Mouse (Mus musculus): ENCODE data around the gene Nmt1. TPM values are rescaled to one million over a fixed set of nuclear protein-coding genes. Genes with fewer than 3 reads are reported as not detected.

Nmt1 gene
- polyA plus RNA-seq, 1 experiment from 2014 or later = 26.8 TPM

DNA sequence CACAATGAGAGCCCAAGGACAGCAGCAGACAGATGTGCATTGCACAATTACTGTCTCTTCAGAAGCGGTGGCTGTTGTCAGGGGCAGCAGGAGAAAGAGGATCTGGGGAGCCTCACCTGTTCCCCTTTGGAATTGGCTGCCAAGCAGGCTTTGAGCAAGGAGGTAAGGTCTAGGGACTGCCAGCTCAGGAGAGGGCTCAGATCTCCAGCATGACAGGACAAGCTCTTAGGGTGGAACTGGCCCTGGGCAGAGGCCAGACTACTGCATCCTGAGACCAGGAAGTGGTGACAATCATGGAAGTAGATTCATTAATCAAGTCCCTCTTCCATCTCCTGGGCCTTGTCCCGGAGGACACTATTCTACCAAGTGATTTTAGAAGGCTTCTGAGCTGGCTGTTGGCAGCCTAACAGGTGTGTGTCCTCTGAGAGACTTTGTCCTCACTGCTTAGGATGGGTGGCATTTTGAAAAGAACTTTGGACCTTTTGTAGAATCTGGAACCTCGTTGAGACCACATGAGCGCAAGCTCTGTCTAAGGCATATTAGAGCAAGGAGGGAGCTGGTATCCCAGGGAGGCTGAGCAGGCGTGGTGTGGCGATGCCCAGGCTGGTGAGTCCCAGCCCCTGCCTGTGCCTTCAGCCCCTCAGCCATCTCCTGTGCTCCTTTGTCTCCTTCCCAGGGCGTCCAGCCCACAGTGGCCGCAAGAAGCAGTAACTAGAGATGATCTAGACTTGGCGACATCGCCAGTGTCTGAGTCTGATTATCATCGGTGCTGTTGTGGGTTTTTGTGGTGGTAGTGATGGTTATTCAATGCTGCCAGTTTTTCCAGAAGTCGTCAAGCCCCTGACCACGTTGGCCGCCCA is 38.4 kb downstream of the Nmt1 start:
- Histone ChIP-seq H3K9me3 (replicated peaks; ENCODE audit: control insufficient read depth, low read length, poor library complexity, severe bottlenecking) (no peaks in the 10 kb centered on the region), H3K27ac (ENCODE audit: low read length) (no peak overlapping the region), H3K9ac (ENCODE audit: low read depth, low read length) (no peak overlapping the region), H3K4me3 (ENCODE audit: low read depth, low read length) (no peak overlapping the region), H3K36me3 (ENCODE audit: control insufficient read depth, insufficient read depth, low read length) (peaks cover 38% of the 10 kb centered on the region), H3K4me1 (ENCODE audit: control insufficient read depth, insufficient read depth, low read length) (no peaks in the 10 kb centered on the region), H3K27me3 (ENCODE audit: control insufficient read depth, insufficient read depth, low read depth, low read length) (no peaks in the 10 kb centered on the region), H3K4me2 (ENCODE audit: low read length) (no peak overlapping the region)
- ATAC-seq = no peak
- WGBS = 95% methylated on average over 14 of the region's 14 CpGs

DNA sequence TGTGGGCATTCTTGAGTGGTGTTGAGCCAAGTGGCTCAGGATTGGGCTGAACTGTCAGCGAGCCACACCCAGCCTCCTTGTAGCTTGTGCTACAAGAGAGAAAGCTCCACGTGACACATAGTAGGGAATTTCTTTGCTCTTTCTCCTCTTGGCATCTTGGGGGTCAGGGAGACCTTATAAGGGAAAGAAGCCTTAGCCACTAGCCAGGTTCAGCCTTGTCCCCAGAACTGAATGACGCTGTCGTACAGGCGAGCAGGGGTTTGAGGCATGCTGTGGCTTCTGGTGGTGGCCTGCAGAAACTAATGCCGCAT is 39.0 kb downstream of the Nmt1 start:
- H3K4me3 ChIP-seq (ENCODE audit: low read depth, low read length) = no peak overlapping the region
- no peak overlapping the region for H3K27ac ChIP-seq (ENCODE audit: low read length)
- H3K4me1 ChIP-seq (ENCODE audit: control insufficient read depth, insufficient read depth, low read length) = no peaks in the 10 kb centered on the region
- no peaks in the 10 kb centered on the region for H3K27me3 ChIP-seq (ENCODE audit: control insufficient read depth, insufficient read depth, low read depth, low read length)
- no peak overlapping the region for H3K4me2 ChIP-seq (ENCODE audit: low read length)
- WGBS = 93% methylated on average over 6 of the region's 6 CpGs
- no peaks in the 10 kb centered on the region for H3K9me3 ChIP-seq (replicated peaks; ENCODE audit: control insufficient read depth, low read length, poor library complexity, severe bottlenecking)
- no peak for ATAC-seq
- peaks cover 34% of the 10 kb centered on the region for H3K36me3 ChIP-seq (ENCODE audit: control insufficient read depth, insufficient read depth, low read length)
- no peak overlapping the region for H3K9ac ChIP-seq (ENCODE audit: low read depth, low read length)

DNA sequence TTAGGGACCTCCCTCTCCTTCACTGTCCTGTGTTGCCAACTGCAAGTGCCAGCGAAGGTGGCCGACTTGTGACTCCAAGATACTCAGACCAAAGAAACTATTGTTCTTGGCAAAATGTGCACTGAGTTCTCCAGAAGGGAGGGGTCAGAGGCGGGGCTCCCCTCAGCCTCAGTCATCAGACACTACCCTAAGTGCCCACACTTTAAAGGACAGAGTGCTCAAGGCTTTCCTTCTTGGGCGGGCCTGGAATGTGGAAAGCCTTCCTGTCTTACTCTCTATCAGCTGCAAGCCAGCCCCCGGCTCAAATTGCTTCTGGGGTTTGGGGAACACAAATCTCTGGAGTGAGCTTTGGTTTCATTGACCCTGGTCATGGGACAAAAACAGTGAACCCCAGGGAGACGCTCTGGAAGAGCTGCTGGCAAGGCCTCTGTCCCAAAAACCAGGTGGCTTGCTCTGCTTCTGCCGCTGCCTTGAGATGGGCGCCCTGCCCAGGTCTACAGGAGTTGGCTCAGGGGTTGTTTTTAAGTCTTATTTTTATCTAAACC is 39.5 kb downstream of the Nmt1 start:
- H3K4me1 ChIP-seq (ENCODE audit: control insufficient read depth, insufficient read depth, low read length) = no peaks in the 10 kb centered on the region
- no peaks in the 10 kb centered on the region for H3K27me3 ChIP-seq (ENCODE audit: control insufficient read depth, insufficient read depth, low read depth, low read length)
- ATAC-seq = no peak
- H3K4me2 ChIP-seq (ENCODE audit: low read length) = no peak overlapping the region
- no peaks in the 10 kb centered on the region for H3K9me3 ChIP-seq (replicated peaks; ENCODE audit: control insufficient read depth, low read length, poor library complexity, severe bottlenecking)
- H3K36me3 ChIP-seq (ENCODE audit: control insufficient read depth, insufficient read depth, low read length) = peaks cover 33% of the 10 kb centered on the region
- H3K9ac ChIP-seq (ENCODE audit: low read depth, low read length) = no peak overlapping the region
- H3K27ac ChIP-seq (ENCODE audit: low read length) = no peak overlapping the region
- H3K4me3 ChIP-seq (ENCODE audit: low read depth, low read length) = no peak overlapping the region
- WGBS = 84% methylated on average over 8 of the region's 8 CpGs

DNA sequence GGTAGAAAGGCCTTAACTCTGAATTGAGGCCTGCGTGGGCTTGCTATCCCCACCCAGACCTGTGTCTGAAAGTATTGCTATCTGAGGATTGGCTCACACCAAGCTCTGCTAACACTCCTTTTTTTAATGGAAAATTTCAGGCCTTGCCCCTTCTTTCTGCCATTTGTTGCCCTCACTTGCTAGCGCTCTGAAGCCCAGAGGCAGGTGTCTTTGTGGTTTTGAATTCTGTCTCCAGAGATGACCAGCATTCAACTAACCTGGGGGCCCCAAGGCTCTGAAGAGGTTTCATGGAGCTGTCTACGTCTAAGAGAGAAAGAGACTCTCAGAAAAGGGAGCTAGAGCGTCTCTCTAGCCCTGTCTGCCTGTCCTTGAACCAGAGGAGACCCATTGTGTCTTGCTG is 40.3 kb downstream of the Nmt1 start:
- 92% methylated on average over 4 of the region's 4 CpGs for WGBS
- Histone ChIP-seq H3K4me2 (ENCODE audit: low read length) (no peak overlapping the region), H3K27ac (ENCODE audit: low read length) (no peak overlapping the region), H3K4me3 (ENCODE audit: low read depth, low read length) (no peak overlapping the region), H3K4me1 (ENCODE audit: control insufficient read depth, insufficient read depth, low read length) (no peaks in the 10 kb centered on the region), H3K27me3 (ENCODE audit: control insufficient read depth, insufficient read depth, low read depth, low read length) (no peaks in the 10 kb centered on the region), H3K9ac (ENCODE audit: low read depth, low read length) (no peak overlapping the region), H3K36me3 (ENCODE audit: control insufficient read depth, insufficient read depth, low read length) (peaks cover 30% of the 10 kb centered on the region), H3K9me3 (replicated peaks; ENCODE audit: control insufficient read depth, low read length, poor library complexity, severe bottlenecking) (no peaks in the 10 kb centered on the region)
- ATAC-seq = no peak

DNA sequence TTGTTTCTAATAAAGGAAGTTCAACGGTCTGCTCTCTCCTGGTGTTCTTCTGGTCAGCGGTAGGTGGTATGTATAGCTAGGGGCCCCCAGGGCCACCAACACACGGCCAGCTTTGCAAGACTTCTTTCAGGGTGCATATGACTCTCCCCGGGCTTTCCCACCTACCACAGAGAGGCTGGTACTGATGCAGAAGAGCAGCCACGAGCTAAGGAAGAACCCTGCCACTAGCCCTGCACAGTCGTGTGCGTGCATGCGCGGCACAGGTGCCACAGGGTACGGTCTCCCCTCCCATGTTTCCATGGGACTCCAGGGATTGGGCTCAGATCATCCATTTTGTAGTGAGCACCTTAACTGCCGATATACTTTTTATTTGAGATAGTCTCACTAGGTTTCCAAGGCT is 40.9 kb downstream of the Nmt1 start:
- 95% methylated on average over 11 of the region's 11 CpGs for WGBS
- no peak overlapping the region for H3K9ac ChIP-seq (ENCODE audit: low read depth, low read length)
- ATAC-seq = no peak
- no peak overlapping the region for H3K4me2 ChIP-seq (ENCODE audit: low read length)
- H3K27ac ChIP-seq (ENCODE audit: low read length) = no peak overlapping the region
- no peak overlapping the region for H3K4me3 ChIP-seq (ENCODE audit: low read depth, low read length)
- no peaks in the 10 kb centered on the region for H3K4me1 ChIP-seq (ENCODE audit: control insufficient read depth, insufficient read depth, low read length)
- no peaks in the 10 kb centered on the region for H3K9me3 ChIP-seq (replicated peaks; ENCODE audit: control insufficient read depth, low read length, poor library complexity, severe bottlenecking)
- peaks cover 24% of the 10 kb centered on the region for H3K36me3 ChIP-seq (ENCODE audit: control insufficient read depth, insufficient read depth, low read length)
- H3K27me3 ChIP-seq (ENCODE audit: control insufficient read depth, insufficient read depth, low read depth, low read length) = no peaks in the 10 kb centered on the region

DNA sequence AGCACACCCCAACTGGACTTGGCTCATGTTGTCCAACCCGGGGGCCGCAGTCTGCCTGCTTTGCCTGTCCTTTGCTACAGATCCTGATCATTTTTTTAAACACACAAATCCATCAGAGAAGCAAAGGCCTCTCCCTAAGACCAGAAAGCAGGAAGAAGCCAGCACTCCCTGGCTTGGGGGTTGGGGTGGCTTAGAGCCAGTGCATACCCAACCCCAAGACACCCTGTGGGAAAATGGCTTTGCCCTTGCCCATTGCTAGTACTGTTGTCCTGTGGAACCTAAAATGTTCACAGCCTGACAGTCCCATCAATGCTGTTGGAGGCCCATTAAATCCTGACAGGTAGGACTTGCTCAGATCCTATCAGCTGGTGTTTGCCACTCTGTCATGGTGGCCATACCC is 41.7 kb downstream of the Nmt1 start:
- Histone ChIP-seq H3K9me3 (replicated peaks; ENCODE audit: control insufficient read depth, low read length, poor library complexity, severe bottlenecking) (no peaks in the 10 kb centered on the region), H3K4me3 (ENCODE audit: low read depth, low read length) (no peak overlapping the region), H3K36me3 (ENCODE audit: control insufficient read depth, insufficient read depth, low read length) (peaks cover 16% of the 10 kb centered on the region), H3K27me3 (ENCODE audit: control insufficient read depth, insufficient read depth, low read depth, low read length) (no peaks in the 10 kb centered on the region), H3K4me1 (ENCODE audit: control insufficient read depth, insufficient read depth, low read length) (no peaks in the 10 kb centered on the region), H3K9ac (ENCODE audit: low read depth, low read length) (no peak overlapping the region), H3K4me2 (ENCODE audit: low read length) (no peak overlapping the region), H3K27ac (ENCODE audit: low read length) (no peak overlapping the region)
- 98% methylated on average over 2 of the region's 2 CpGs for WGBS
- no peak for ATAC-seq

DNA sequence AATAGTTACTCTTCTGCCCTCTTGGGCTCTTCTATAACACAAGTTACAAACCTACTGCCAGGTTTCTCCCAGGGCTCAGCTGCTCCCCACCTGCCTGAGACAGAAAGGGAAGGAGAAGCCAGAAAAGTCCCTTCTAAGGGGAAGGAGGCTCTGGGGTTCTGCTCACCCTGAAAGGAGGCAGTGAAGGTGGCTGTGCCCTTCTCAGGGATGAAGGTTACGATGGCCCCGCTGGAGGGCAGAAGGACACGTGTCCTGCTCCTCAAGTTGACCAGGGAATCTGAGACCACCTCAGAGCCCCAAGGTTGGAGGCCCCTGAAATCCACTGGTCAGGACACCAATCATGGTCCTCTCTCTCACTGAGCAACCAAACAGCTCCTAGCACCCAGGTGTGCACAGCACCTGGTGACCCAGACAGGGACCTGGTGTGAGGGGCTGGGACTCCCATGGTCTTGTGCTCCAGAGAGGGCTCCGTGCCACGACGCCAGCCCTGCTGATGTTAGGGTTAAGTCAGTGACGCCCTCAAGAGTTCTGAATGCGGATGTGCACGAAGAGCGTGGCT is 42.4 kb downstream of the Nmt1 start:
- H3K9ac ChIP-seq (ENCODE audit: low read depth, low read length) = no peak overlapping the region
- WGBS = 94% methylated on average over 10 of the region's 10 CpGs
- H3K27me3 ChIP-seq (ENCODE audit: control insufficient read depth, insufficient read depth, low read depth, low read length) = no peaks in the 10 kb centered on the region
- no peaks in the 10 kb centered on the region for H3K9me3 ChIP-seq (replicated peaks; ENCODE audit: control insufficient read depth, low read length, poor library complexity, severe bottlenecking)
- peaks cover 16% of the 10 kb centered on the region for H3K36me3 ChIP-seq (ENCODE audit: control insufficient read depth, insufficient read depth, low read length)
- no peak overlapping the region for H3K4me3 ChIP-seq (ENCODE audit: low read depth, low read length)
- H3K4me2 ChIP-seq (ENCODE audit: low read length) = no peak overlapping the region
- ATAC-seq = no peak
- no peaks in the 10 kb centered on the region for H3K4me1 ChIP-seq (ENCODE audit: control insufficient read depth, insufficient read depth, low read length)
- no peak overlapping the region for H3K27ac ChIP-seq (ENCODE audit: low read length)

DNA sequence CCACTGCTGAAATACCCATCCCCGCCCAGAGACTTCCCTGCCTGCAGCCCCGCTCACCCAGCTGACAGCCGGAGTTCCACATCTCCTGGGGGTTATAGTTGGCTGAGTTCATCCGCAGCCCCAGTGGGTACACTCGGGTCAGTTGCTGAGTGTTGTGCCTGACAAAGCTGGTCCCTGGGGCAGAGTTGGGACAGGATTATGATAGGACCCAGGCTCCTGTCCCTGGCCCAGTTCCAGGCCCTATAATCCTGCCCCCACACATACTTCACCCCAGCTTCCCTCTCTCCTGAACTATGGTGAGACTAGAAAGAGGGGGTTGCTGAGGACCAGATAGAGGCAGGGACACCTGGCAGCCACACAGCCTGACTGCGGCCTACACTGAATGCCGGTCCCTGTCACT is 45.7 kb downstream of the Nmt1 start:
- Histone ChIP-seq H3K9me3 (replicated peaks; ENCODE audit: control insufficient read depth, low read length, poor library complexity, severe bottlenecking) (no peaks in the 10 kb centered on the region), H3K36me3 (ENCODE audit: control insufficient read depth, insufficient read depth, low read length) (peaks cover 4% of the 10 kb centered on the region; the same call in 1 of the 2 replicates), H3K4me3 (ENCODE audit: low read depth, low read length) (no peak overlapping the region), H3K27me3 (ENCODE audit: control insufficient read depth, insufficient read depth, low read depth, low read length) (no peaks in the 10 kb centered on the region), H3K9ac (ENCODE audit: low read depth, low read length) (no peak overlapping the region), H3K4me2 (ENCODE audit: low read length) (no peak overlapping the region), H3K4me1 (ENCODE audit: control insufficient read depth, insufficient read depth, low read length) (no peaks in the 10 kb centered on the region), H3K27ac (ENCODE audit: low read length) (no peak overlapping the region)
- 78% methylated on average over 7 of the region's 7 CpGs for WGBS
- ATAC-seq = no peak

DNA sequence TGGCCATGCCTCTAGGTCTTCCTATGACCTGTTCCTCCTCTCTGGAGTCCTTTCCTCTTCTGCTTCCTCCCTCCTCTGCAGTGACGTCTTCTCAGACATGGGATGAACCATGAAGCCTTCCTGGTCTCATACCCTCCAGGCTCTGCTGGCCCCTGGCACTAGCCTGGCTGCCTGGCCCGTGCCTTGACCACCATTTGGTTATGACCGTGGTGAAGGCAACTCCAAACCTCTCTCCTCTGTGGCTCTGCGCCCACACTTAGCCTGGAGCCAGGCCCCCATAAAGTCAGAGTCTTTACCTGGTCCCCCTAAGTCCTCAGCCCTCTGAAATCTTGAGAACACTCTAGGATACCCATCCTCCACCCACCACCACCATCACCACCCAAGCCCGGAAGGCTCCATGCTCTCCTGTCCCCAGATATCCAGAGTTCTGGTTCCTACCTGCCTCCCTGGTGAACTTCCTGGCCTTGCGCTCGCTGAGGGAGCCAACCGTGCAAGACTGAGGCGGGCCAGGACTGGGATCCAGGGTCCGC is 46.2 kb downstream of the Nmt1 start:
- Histone ChIP-seq H3K4me3 (ENCODE audit: low read depth, low read length) (no peak overlapping the region), H3K9me3 (replicated peaks; ENCODE audit: control insufficient read depth, low read length, poor library complexity, severe bottlenecking) (no peaks in the 10 kb centered on the region), H3K4me2 (ENCODE audit: low read length) (no peak overlapping the region), H3K4me1 (ENCODE audit: control insufficient read depth, insufficient read depth, low read length) (no peaks in the 10 kb centered on the region), H3K27ac (ENCODE audit: low read length) (no peak overlapping the region), H3K9ac (ENCODE audit: low read depth, low read length) (no peak overlapping the region), H3K27me3 (ENCODE audit: control insufficient read depth, insufficient read depth, low read depth, low read length) (0 out of 2 replicates have a peak, but pooled peaks cover 1% of the 10 kb centered on the region), H3K36me3 (ENCODE audit: control insufficient read depth, insufficient read depth, low read length) (peaks cover 1% of the 10 kb centered on the region; the same call in 1 of the 2 replicates)
- ATAC-seq = no peak
- 60% methylated on average over 10 of the region's 10 CpGs for WGBS

Measured in midbrain, embryonic 16.5 days (tissue).